Mouse (Mus musculus): ENCODE measurements around the gene Tex12.

The Tex12 gene

DNA sequence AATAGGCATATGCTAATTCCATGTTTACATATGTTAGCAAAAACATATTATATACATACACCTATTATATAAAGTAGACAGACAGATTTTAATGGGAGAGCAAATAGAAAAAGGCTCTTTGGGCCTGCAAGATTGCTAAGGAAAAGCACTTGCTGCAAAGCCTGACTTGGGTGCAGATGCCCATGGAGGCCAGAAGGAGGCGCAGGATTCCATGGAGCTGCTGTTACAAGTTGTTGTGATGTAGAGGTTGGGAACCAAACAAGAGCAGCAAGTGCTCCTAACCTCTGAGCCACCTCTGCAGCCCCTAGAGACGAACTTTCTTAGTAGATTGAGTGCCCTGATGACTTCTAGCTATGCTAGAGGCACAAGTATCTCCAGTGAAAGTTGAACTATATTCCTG is 42.3 kb downstream of the Tex12 start:
- DNase-seq (ENCODE audit: inconsistent ontology term): no peak

DNA sequence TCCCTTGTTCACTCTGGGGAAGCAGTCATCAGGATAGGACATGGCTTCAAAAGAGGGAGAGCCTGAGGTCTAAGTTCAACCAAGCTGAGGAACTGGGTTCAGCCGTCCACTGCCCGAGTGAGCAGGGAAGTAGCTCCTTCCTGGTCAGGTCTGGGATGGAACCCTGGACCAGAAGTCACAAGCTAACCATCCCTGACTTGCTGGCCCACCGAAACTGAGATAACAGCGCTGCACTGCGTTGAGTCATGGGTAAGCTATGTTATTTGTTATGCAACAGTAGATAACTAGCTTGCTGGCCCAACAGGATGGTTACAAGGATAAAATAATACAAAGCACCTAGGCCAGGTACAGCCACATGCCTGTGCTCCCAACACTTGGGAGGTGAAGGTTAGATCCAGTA is 45.7 kb downstream of the Tex12 start:
- DNase-seq (ENCODE audit: inconsistent ontology term): no peak

DNA sequence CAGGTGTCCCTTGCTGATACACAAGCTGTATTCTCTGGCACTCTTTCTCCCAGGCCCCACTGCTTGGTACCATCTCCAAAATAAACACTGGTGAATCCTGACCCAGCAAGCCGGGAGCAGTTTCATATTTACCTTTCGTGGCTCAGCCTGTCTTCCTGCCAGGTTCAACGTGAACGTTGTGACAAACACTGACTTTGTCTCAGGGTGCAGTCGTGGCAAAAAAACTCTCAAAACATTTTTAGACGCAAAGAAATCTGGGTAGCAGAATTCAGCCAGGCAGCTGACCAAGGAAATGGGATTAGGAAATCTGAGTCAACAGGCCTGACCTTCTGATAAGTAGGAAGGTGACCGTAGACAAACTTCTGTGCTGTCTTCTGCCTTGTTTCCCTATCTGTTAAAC is 53.6 kb downstream of the Tex12 start:
- DNase-seq (ENCODE audit: inconsistent ontology term): no peak
